Mouse (Mus musculus) Muller cell, postnatal 12 days (primary cell): ENCODE results near the gene Gorab.
A peak's percentile ranks its signal among the peaks of the same experiment; 100 is the strongest.

Source experiments
- DNase-seq: peaks from one replicate; pipeline ENCODE4 v3.0.0-alpha.2; 2015; ENCODE audit errors: inconsistent ontology term

Gene Gorab

GRCm38 (mm10) chr1:163357733-163358132 lies 45.7 kb downstream of the Gorab start:
- DNase-seq = no peak

- no peak for DNase-seq
These were observed 47.3 kb downstream of the Gorab start for GRCm38 (mm10) chr1:163356167-163356566.

- DNase-seq = no peak
These were observed 47.8 kb downstream of the Gorab start for GRCm38 (mm10) chr1:163355626-163356156.

GRCm38 (mm10) chr1:163350988-163351387 lies 52.5 kb downstream of the Gorab start:
- DNase-seq = no peak

GRCm38 (mm10) chr1:163345541-163345940 lies 57.9 kb downstream of the Gorab start:
- DNase-seq = no peak

- no peak for DNase-seq
These were observed 58.5 kb downstream of the Gorab start for GRCm38 (mm10) chr1:163344931-163345330.

- DNase-seq = no peak
These were observed 64.3 kb downstream of the Gorab start for GRCm38 (mm10) chr1:163339219-163339561.

- DNase-seq = peak; percentile 55
These were observed 64.8 kb downstream of the Gorab start for GRCm38 (mm10) chr1:163338525-163339218.

- DNase-seq = no peak
These were observed 65.6 kb downstream of the Gorab start for GRCm38 (mm10) chr1:163337821-163338220.
